Mouse (Mus musculus): ENCODE results near the gene Fndc11. TPM values are rescaled to one million over a fixed set of nuclear protein-coding genes. Genes with fewer than 3 reads are reported as not detected.

The Fndc11 gene
- polyA plus RNA-seq, 1 experiment from 2014 or later, result 0.26 TPM

DNA sequence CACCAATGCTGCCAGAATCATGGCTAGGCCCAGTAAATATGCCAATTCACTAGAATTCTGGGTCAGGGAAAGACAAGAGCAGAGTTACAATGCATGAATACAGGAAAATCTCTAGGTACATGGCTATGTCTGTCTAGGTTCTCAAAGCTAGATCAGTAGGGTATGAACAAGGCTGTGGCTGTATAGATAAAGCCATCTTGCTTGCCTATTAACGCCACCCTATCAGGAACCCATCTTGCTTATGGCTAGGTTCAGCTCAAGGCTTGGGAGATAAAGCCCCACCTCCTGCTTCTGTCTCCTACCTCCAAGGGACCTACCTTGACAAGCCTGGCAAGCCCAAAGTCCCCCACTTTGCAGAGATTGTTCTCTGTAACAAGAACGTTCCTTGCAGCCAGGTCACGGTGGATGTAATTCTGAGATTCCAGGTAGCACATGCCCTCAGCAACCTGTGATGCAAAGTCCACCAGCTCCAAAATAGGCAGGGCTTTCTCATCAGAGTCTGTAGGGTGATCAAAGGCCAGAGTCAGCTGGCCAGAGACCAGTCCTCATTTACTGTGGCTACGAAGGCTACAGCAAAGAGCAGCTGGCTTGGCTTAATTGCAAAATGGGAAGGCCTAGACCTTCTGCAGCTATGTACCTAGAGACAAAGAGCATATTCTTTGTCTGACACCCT, 23.0 kb upstream of the Fndc11 start:
- no peaks in the 10 kb centered on the region for H3K4me1 ChIP-seq (replicated peaks)
- no peaks in the 10 kb centered on the region for H3K36me3 ChIP-seq
- no peaks in the 10 kb centered on the region for H3K9me3 ChIP-seq
- H3K27ac ChIP-seq, result no peak overlapping the region
- H3K4me3 ChIP-seq, result no peak overlapping the region
- H3K27me3 ChIP-seq (ENCODE audit: insufficient read depth, poor library complexity, severe bottlenecking), result 0 out of 2 replicates have a peak, but pooled peaks cover 4% of the 10 kb centered on the region
- WGBS, result 90% methylated on average over 4 of the region's 4 CpGs
- DNase-seq (ENCODE audit: low spot score), result no peak

DNA sequence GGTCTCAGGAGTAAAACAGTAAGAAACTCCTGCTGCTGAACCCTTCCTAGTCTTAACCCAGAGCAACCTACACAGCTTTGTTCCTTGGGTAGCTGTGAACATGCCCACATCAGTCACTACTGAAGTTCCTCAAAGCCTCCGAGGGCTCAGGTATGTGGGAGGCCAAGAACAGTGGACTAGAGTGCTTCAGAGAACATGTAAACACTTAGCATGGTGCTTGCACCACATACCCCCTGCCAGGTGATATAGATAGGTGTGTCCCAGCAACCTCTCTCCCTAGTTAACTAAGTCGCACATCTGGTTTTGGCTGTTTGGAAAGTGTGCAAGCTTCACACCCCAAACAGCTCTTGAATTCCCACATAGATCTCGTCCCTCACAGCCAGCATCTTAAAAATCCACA, 18.2 kb upstream of the Fndc11 start:
- no peak overlapping the region for H3K4me3 ChIP-seq
- no peak for DNase-seq (ENCODE audit: low spot score)
- H3K27me3 ChIP-seq (ENCODE audit: insufficient read depth, poor library complexity, severe bottlenecking), result no peaks in the 10 kb centered on the region
- no peaks in the 10 kb centered on the region for H3K9me3 ChIP-seq
- WGBS, result 83% methylated on average over 3 of the region's 3 CpGs
- H3K27ac ChIP-seq, result no peak overlapping the region
- no peaks in the 10 kb centered on the region for H3K4me1 ChIP-seq (replicated peaks)
- no peaks in the 10 kb centered on the region for H3K36me3 ChIP-seq

DNA sequence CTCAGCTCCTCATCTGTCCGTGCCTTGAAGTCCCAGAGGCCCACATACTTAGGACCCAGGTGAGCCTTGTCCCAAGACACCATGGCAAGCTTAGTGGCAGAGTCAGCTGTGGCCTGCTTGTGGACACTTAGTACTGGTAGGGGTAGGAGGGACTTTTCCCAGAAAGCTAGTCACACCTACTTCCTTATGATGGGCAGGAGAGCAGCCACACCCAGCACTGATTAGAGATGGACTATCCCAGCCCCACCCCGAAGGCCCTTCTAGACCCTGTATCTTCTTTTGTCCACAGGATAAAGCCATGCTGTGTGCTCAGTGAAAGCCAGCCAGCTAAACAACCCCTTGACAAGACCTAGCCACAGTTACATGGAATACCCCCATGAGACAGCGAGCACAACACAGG, 17.4 kb upstream of the Fndc11 start, which contains the start of gene Ptk6:
TSS of gene Ptk6 (minus strand) at position 368 of the 400 bp plus-strand sequence.
- no peak for DNase-seq (ENCODE audit: low spot score)
- H3K9me3 ChIP-seq, result no peaks in the 10 kb centered on the region
- H3K27me3 ChIP-seq (ENCODE audit: insufficient read depth, poor library complexity, severe bottlenecking), result 0 out of 2 replicates have a peak, but pooled peaks cover under 1% of the 10 kb centered on the region
- no peaks in the 10 kb centered on the region for H3K4me1 ChIP-seq (replicated peaks)
- no peak within 1 kb of the TSS for H3K27ac ChIP-seq
- WGBS, result 88% methylated on average over 3 of the region's 3 CpGs
- no peaks in the 10 kb centered on the region for H3K36me3 ChIP-seq
- H3K4me3 ChIP-seq, result no peak within 1 kb of the TSS

DNA sequence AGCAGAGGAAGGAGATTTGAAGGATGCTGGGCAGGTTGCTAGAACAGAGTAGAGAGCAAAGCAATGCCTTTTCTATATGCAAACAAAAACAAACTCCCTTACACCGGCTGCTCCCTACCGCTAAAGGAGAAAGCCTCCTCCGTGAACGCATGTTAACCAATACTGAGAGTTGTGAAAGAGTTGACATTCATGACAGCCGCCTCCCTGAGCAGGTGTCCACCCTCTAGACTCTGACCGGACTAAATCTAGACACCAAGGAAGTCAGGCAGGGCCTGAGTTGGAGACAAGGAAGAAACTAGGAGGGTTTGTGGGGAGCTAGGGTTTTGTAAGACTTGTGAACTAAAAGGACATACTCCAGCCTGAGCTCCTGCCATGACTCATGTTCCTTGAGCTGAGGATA, 16.9 kb upstream of the Fndc11 start:
- 86% methylated on average over 6 of the region's 6 CpGs for WGBS
- Histone ChIP-seq H3K36me3 (no peaks in the 10 kb centered on the region), H3K9me3 (no peaks in the 10 kb centered on the region), H3K27ac (no peak overlapping the region), H3K27me3 (ENCODE audit: insufficient read depth, poor library complexity, severe bottlenecking) (peaks cover 5% of the 10 kb centered on the region; the same call in 1 of the 2 replicates), H3K4me1 (replicated peaks) (no peaks in the 10 kb centered on the region), H3K4me3 (no peak overlapping the region)
- DNase-seq (ENCODE audit: low spot score), result no peak

DNA sequence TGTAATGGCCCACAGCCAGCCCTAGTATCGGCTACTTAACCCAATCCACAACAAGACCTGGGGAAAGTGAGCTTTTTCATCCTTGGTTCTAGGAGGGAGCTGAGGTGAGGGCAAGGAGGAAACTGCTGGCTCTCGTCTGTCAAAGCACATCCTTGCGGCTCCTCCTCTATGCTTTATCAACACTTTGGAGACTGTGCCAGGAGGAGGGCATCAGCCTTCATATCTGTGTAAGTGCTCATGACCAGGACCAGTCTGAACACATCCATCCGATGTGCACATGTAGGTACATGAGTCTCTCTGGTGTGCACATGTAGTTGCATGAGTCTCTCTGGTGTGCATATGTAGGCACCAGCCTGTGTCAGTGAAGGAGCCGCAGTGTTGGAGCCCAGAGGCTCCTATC, 14.1 kb upstream of the Fndc11 start:
- peaks cover 21% of the 10 kb centered on the region for H3K27me3 ChIP-seq (ENCODE audit: insufficient read depth, poor library complexity, severe bottlenecking)
- 89% methylated on average over 5 of the region's 5 CpGs for WGBS

DNA sequence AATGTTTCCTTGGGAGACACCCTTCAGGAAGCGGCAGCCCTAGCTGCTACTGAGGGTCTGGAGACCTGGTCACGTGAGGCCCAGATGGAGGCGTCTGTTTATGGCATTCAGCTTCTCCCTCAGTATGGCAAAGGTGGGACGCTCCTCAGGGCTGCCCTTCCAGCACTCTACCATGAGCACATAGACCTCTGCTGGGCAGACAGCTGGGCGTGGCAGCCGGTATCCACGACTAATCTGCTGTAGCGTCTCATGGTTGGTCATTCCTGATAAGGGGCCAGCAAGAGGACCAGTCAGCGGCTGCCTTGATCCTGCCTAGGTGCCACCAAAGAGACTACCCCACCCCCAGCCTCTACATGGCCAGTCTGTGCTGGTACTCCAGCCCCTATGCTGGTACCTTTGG, 13.7 kb upstream of the Fndc11 start:
- WGBS, result 77% methylated on average over 9 of the region's 9 CpGs
- Histone ChIP-seq H3K4me1 (replicated peaks) (no peaks in the 10 kb centered on the region), H3K27ac (no peak overlapping the region), H3K9me3 (no peaks in the 10 kb centered on the region), H3K4me3 (no peak overlapping the region), H3K36me3 (no peaks in the 10 kb centered on the region), H3K27me3 (ENCODE audit: insufficient read depth, poor library complexity, severe bottlenecking) (peaks cover 25% of the 10 kb centered on the region)
- no peak for DNase-seq (ENCODE audit: low spot score)

More for the DNA sequence above, 14.1 kb upstream of the Fndc11 start:
- Histone ChIP-seq H3K9me3 (no peaks in the 10 kb centered on the region), H3K4me3 (no peak overlapping the region), H3K36me3 (no peaks in the 10 kb centered on the region), H3K4me1 (replicated peaks) (no peaks in the 10 kb centered on the region), H3K27ac (no peak overlapping the region)
- DNase-seq (ENCODE audit: low spot score), result no peak

DNA sequence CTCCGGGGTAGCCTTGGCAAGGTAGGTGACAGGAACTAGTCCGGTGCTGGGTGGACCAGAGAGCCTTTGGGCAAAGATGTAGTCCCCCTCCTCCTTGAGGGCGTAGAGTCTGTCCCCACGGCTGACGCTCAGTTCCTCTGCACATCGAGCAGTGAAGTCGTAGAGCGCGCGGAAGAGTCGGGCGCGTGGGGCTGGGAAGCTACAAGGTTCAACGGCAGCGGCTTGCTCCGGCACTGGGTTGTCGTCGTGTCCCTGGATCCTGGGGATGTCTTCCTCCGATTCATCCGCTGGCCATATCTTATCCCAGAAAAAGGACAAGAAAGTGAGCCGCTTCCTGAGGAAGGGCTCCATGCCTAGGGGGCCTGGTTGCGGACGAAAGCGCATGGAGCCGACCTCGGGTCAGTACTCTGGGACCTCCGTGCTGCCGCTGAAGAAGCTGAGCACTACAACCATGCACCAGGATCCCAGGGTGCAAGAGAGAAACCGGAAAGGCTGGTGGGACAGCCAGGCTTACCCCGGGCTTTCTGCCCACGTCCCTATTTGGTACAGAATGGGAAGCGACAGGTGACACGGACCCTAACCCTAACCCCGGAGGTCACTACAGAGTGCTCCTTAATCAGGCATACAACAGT, 7.3 kb upstream of the Fndc11 start:
- WGBS, result 4% methylated on average over 34 of the region's 34 CpGs
- H3K4me3 ChIP-seq, result peak overlapping the region; percentile 49

DNA sequence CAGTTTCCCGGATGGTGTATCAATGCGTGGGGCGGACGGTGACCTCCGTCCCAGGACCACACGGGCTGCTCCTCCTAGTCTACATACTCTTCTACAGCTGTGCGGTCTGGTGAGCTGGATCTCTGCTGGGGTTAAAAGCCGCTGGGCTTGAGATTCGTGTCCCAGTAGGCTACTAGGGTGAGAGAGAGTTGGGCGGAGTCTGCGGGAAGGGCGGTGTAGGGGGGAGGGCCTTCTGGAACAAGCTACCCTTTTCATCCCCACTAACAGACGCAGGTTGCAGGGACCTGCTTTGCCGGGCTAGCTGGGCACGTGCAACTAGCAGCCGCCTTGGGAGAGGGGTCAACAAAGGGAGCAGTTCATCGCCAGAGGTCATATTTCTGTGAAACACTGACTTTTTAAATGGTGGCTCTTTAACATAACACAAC, 6.8 kb upstream of the Fndc11 start, which contains the start of gene Srms:
TSS of gene Srms (minus strand) at position 165 of the 425 bp plus-strand sequence.
- Histone ChIP-seq H3K27me3 (ENCODE audit: insufficient read depth, poor library complexity, severe bottlenecking) (peaks cover 60% of the 10 kb centered on the region), H3K4me1 (replicated peaks) (peaks cover 15% of the 10 kb centered on the region), H3K36me3 (no peaks in the 10 kb centered on the region), H3K9me3 (no peaks in the 10 kb centered on the region), H3K27ac (no peak within 1 kb of the TSS), H3K4me3 (peak within 1 kb of the TSS; percentile 49)
- WGBS, result under 1% methylated on average over 17 of the region's 17 CpGs
- DNase-seq (ENCODE audit: low spot score), result peak; percentile 45

More for the DNA sequence above, 7.3 kb upstream of the Fndc11 start:
- Histone ChIP-seq H3K27me3 (ENCODE audit: insufficient read depth, poor library complexity, severe bottlenecking) (peaks cover 65% of the 10 kb centered on the region), H3K9me3 (no peaks in the 10 kb centered on the region), H3K4me1 (replicated peaks) (peaks cover 15% of the 10 kb centered on the region), H3K27ac (no peak overlapping the region), H3K36me3 (no peaks in the 10 kb centered on the region)
- no peak for DNase-seq (ENCODE audit: low spot score)

DNA sequence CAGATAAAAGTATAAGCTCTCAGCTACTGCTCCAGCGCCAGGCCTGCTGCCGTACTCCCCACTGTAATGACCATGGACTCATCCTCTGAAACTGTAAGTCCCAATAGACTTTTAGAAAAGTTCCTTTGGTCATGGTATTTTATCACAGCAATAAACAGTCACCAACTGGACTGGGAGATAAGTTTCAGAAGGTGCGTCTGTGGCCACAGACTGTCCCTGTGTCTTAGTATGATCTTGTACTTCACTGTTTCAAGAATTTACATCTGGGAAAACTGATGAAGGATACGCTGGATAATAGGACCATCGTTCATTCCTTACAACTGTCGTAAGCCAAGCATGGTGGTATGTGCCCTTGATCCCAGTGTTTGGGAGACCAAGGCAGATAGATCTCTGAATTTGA, 3.8 kb upstream of the Fndc11 start:
- WGBS, result 92% methylated on average over 6 of the region's 6 CpGs
- peaks cover 62% of the 10 kb centered on the region for H3K27me3 ChIP-seq (ENCODE audit: insufficient read depth, poor library complexity, severe bottlenecking)

DNA sequence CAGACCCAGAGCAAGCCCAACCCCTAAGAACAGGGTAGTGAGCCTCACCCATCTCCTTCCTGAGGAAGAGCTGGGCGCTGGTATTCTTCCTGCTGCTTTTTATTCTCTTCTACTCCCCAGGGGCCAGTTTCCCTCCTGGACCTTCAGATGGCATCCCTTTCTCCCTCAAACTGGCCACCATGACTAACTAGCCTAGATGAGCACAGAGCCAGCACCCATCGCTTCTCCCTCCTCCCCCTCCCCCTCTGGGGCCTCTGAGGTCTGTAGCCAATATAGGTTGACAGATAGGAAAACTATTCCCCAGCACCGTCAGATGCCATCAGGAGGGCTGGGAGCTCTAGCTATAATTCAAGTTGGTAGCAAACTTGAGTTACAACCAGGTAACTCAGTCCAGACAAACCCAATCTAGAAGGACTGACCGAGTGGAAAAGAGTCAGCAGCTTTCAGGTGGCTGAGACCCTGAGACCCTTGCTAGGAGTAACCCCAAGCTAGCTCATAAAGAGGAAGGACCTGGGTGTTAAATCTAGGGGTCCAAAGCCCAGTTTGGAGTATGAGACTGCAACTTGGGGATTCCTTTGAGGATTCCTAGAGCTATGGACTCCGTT, 830 bp upstream of the Fndc11 start:
- Histone ChIP-seq H3K4me1 (replicated peaks) (peaks cover 29% of the 10 kb centered on the region), H3K27me3 (ENCODE audit: insufficient read depth, poor library complexity, severe bottlenecking) (peaks cover 45% of the 10 kb centered on the region), H3K9me3 (no peaks in the 10 kb centered on the region), H3K27ac (no peak overlapping the region; the same call in 1 of the 2 replicates), H3K4me3 (no peak overlapping the region), H3K36me3 (no peaks in the 10 kb centered on the region)
- no peak for DNase-seq (ENCODE audit: low spot score)
- 66% methylated on average over 5 of the region's 5 CpGs for WGBS

More for the DNA sequence above, 3.8 kb upstream of the Fndc11 start:
- no peaks in the 10 kb centered on the region for H3K9me3 ChIP-seq
- H3K4me1 ChIP-seq (replicated peaks), result peaks cover 37% of the 10 kb centered on the region
- no peak overlapping the region for H3K27ac ChIP-seq
- no peaks in the 10 kb centered on the region for H3K36me3 ChIP-seq
- H3K4me3 ChIP-seq, result no peak overlapping the region
- no peak for DNase-seq (ENCODE audit: low spot score)

DNA sequence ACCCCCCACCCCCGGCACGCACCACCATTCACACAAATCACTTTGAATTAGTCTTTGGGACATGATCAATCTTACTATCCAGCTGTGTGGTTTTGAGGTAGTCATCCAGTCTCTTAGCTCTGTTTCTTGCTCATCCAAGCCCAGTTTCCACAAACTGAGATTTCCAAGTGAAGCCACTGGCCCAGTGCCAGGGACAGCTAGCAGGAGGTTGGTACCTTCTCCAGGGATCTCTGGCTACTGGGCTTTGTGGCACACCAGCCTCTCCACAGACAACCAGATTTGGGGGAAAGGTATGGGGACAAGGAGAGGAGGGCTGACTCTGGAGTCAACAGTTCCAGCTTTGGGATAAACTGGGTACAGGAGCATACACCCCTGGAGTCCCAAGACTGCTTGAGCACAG, 548 bp downstream of the Fndc11 start:
- DNase-seq (ENCODE audit: low spot score), result no peak
- 57% methylated on average over 2 of the region's 2 CpGs for WGBS
- H3K36me3 ChIP-seq, result no peaks in the 10 kb centered on the region
- peaks cover 29% of the 10 kb centered on the region for H3K4me1 ChIP-seq (replicated peaks)
- peaks cover 33% of the 10 kb centered on the region for H3K27me3 ChIP-seq (ENCODE audit: insufficient read depth, poor library complexity, severe bottlenecking)
- peak overlapping the region; percentile 51 for H3K4me3 ChIP-seq
- peak overlapping the region; percentile 69; the same call in 1 of the 2 replicates for H3K27ac ChIP-seq
- no peaks in the 10 kb centered on the region for H3K9me3 ChIP-seq

DNA sequence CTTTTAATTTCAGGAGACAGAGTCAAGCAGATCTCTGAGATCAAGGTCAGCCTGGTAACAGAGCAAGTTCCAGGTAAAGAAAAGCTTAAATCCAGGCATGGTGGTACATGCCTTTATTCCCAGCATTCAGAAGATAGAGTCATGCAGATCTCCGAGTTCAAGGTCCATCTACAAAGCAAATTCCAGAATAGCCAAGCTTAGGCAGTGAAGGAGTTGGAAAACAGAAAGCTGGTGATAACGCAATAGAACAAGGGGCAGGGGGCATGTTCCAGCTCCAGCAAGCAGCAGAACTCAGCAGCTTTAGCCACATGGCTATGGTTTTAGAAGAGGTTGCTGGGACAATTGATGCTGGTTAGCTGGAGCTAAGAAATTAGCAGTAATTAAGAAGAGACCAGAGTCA, 5.2 kb downstream of the Fndc11 start:
- H3K27ac ChIP-seq, result no peak overlapping the region
- DNase-seq (ENCODE audit: low spot score), result no peak
- H3K4me3 ChIP-seq, result no peak overlapping the region
- H3K9me3 ChIP-seq, result no peaks in the 10 kb centered on the region
- peaks cover 22% of the 10 kb centered on the region; the same call in 1 of the 2 replicates for H3K27me3 ChIP-seq (ENCODE audit: insufficient read depth, poor library complexity, severe bottlenecking)
- H3K36me3 ChIP-seq, result no peaks in the 10 kb centered on the region; the same call in 1 of the 2 replicates
- peaks cover 24% of the 10 kb centered on the region for H3K4me1 ChIP-seq (replicated peaks)
- WGBS, result 90% methylated on average over 2 of the region's 2 CpGs

DNA sequence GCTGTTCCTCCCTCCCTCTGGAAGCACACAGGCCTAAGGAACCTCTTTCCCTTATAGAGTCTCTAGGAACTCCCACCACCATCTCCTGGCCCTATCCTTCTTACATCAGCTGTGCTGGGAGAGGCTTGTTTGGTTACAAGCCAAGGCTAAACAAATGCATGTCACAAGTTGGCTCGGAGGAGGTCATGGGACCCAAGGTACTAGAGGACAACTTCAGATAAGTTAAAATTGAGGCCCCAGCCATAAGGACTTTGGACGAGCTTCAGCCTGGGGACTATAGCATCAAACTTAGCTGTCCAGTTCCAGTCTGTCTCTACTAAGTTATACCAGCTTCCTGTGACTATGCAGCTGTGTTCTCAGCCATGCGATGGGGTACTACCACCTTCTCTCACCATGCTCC, 7.3 kb downstream of the Fndc11 start:
- Histone ChIP-seq H3K9me3 (no peaks in the 10 kb centered on the region), H3K4me3 (no peak overlapping the region), H3K27ac (no peak overlapping the region), H3K27me3 (ENCODE audit: insufficient read depth, poor library complexity, severe bottlenecking) (0 out of 2 replicates have a peak, but pooled peaks cover 2% of the 10 kb centered on the region), H3K36me3 (no peaks in the 10 kb centered on the region; the same call in 1 of the 2 replicates), H3K4me1 (replicated peaks) (peaks cover 7% of the 10 kb centered on the region; the same call in 1 of the 2 replicates)
- 87% methylated on average over 3 of the region's 3 CpGs for WGBS
- no peak for DNase-seq (ENCODE audit: low spot score)
